Mouse (Mus musculus): ENCODE measurements around the gene Smco1.

The Smco1 gene

GRCm38 (mm10) chr16:32312386-32312785 lies 41.1 kb downstream of the Smco1 start:
- no peak for DNase-seq

- DNase-seq, result no peak
Measured at GRCm38 (mm10) chr16:32312859-32313258, 41.6 kb downstream of the Smco1 start.

- no peak for DNase-seq
Measured at GRCm38 (mm10) chr16:32316601-32317000, 45.3 kb downstream of the Smco1 start.

- no peak for DNase-seq
Measured at GRCm38 (mm10) chr16:32323953-32324352, 52.7 kb downstream of the Smco1 start.

All from retina, postnatal 1 day (tissue).